Mouse (Mus musculus): ENCODE measurements around the gene Fam173b. TPM values are rescaled to one million over a fixed set of nuclear protein-coding genes. Genes with fewer than 3 reads are reported as not detected.

Fam173b gene
- total RNA-seq, 2 experiments from 2014 or later = 10.1 to 11.6 TPM

DNA sequence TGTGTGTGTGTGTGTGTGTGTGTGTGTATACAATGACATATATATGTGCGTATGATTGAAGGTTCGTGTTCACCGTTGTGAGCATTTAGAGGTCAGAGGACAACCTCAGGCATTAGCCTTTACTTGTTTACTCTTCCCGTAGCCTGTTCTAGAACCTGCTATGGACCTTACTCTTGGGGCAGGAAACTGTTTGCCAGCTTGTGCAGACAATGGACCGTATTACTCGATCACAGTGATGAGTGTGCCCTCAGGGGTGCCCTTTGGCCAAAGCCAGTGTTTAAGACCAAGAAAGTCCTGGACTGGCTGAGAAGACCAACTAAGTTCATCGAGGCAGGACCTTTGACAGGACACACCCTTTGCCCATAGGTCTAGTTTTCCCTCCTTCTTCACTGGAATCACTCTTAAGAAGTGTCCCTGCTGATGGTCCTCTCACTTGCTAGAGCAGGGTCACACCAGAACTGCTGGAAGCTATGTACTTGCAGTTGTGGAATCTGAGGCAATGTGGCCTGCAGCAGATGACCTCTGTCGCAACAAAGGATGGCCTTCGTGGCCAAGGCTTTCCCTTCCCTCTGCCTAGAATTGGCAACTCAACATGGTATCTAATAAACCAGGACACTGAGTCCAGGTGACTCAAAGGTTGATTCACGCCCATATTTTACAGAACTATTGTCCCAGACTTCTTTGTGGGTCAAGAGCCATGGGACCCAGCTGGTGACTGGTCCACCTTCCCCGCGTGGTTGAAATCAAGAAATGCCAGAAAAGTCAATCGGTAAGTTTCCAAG, 18.2 kb upstream of the Fam173b start:
- DNase-seq (ENCODE audit: low spot score in 2 of 2) = no peak
- intact Hi-C loops (cut with DNase I) = no loop called here

DNA sequence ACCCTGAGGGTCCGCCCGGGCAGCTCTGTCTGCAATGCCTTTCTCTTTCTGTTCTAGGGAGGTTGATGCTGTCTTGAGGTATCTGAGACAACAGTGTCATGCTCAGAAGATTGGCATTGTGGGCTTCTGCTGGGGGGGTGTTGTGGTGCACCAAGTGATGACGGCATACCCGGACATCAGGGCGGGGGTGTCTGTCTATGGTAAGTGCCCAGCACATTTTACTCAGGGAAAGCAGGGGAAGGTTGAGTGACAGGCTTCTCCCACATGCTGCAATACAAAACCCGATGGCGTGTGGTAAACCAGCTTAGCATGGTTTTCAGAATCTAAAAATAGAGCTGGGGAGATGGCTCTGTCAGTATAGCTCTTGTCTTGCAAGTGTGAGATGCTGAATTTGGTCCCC, 16.4 kb upstream of the Fam173b start:
- intact Hi-C loops (cut with DNase I) = loop anchor here (5.0 kb wide), 4 partner anchors 88 to 283 kb away; no protein-coding TSS in a partner anchor

DNA sequence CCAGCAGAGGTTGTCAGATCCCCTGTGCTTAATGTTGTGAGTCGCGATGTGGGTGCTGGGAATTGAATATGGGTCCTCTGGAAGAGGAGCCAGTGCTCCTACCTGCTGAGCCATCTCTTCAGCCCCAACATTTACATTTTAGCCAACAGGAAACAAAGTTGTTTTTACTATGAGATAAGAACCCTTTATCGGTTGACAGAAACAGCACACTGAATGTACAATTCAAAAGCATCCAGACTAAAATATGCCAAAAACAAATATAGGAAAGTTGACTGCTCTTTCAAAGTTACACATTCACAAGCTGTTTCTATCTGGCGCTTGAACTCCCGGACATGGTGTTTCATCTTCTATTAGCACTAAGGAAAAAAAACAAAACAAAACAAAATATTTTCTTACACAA, 15.6 kb upstream of the Fam173b start:
- no peak for DNase-seq (ENCODE audit: low spot score in 2 of 2)
- intact Hi-C loops (cut with DNase I) = loop anchor here (2.0 to 5.0 kb wide), 5 partner anchors 55 to 284 kb away; partner anchors contain the start of gene March6

More for the DNA sequence above, 16.4 kb upstream of the Fam173b start:
- peak; percentile 45 to 60 for DNase-seq (ENCODE audit: low spot score in 2 of 2)

DNA sequence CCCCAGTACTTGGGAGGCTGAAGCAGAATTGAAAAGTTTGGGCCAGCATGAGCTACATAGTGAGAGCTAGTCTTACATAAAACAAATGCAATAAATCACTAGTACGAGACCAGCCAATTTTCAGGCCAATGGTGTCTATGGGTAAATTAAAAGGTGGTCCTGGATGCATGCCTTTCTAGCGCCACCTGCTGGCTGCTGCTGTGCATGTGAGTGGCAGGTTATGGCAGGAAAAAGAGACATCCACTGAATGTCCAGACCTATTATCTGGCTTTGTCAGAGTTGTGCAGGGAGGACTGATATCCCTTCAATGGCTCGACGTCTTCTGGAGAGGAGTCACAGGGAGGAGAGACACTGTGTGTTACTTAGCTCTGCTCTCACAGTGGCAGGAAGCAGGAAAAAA, 15.1 kb upstream of the Fam173b start:
- intact Hi-C loops (cut with DNase I) = loop anchor here (2.0 to 5.0 kb wide), 5 partner anchors 56 to 284 kb away; partner anchors contain the start of gene March6
- peak; percentile 92 to 94 for DNase-seq (ENCODE audit: low spot score in 2 of 2)

DNA sequence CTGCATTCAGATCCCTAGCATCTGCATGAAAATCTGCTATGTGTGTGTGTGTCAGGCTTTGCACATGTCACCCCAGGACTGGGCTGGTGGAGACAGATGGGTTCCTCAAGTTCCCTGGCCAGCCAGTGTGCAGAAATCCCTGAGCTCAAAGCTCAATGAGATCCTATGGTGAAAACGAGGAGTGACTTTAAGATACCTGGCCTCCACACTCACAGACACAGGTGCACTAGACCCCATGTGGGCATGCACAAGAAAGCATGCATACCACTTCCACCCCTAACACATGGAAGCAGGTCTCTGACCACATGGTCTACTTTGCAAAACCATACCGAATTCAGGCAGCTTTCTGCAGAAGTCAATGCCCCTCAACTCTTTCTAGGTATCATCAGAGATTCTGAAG, 13.9 kb upstream of the Fam173b start:
- intact Hi-C loops (cut with DNase I) = loop anchor here (2.0 to 5.0 kb wide), 5 partner anchors 57 to 285 kb away; partner anchors contain the start of gene March6
- DNase-seq (ENCODE audit: low spot score in 2 of 2) = no peak

DNA sequence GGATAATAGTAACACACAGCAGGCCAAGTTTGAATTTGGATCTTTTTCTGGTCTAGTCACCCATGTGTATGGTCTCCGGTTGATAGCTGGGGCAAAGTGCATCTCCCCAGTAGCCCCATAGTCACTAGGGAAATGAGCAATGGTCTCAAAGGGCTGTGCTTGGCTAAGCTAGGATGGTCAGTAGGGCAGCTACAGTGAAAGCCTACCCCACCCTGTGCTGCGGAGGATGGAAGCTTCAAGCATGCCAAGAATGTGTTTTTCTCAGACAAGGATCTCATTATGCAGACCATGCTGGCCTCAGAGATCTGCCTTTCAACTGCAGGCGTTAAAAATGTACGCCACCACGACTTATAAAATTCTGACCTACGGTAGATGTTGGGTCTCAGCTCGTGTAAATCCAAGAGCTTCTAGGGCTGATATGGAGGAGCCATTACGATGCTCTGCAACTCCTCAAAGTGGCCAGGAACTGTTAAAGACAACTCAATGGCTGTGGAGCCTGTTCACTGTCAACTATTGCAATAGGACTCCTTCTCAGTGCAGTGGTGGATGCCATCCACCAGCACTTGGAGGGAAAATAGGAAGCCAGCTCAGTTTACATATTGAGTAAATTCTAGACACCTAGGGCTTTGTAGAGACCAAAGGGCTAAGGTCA, 12.5 kb upstream of the Fam173b start:
- no peak for DNase-seq (ENCODE audit: low spot score in 2 of 2)
- intact Hi-C loops (cut with DNase I) = loop anchor here (5.0 kb wide), 4 partner anchors 92 to 287 kb away; no protein-coding TSS in a partner anchor

DNA sequence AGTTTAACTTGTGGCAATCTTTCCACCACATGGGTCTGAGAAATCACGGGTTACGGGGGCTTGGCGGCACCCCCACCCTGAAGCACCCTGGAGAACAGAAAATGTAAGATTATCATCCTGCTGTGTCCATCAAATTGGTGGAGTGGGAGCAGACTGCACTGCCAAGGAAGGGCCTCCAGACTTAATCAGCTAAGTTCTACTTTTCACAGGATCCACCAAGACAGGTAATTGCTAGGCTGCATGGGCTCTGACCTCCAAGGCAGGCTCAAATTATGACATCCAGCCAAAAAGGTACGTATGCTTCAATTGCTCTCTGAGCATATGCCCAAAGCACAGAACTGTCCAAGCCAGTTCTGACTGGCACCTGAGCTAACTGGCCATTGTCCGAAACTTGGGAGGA, 11.5 kb upstream of the Fam173b start:
- intact Hi-C loops (cut with DNase I) = no loop called here
- DNase-seq (ENCODE audit: low spot score in 2 of 2) = no peak

DNA sequence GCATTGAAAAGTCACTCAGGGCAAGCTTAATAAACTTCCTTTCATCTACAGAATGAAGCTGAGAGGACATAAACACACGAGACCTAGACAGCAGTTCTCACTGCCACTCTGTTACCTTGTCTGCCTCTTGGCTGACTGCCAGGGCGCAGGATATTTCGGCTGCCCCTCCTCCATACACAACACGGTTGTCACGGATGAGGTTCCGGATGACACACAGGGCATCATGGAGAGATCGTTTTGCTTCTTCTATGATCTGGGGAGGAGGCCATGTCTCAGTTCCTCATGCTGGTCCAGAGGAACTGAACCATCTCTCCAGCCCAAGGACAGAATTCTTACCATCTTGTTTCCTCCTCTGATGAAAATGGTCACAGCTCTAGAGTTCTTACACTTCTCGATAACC, 9.1 kb upstream of the Fam173b start:
- DNase-seq (ENCODE audit: low spot score in 2 of 2) = no peak
- intact Hi-C loops (cut with DNase I) = no loop called here

DNA sequence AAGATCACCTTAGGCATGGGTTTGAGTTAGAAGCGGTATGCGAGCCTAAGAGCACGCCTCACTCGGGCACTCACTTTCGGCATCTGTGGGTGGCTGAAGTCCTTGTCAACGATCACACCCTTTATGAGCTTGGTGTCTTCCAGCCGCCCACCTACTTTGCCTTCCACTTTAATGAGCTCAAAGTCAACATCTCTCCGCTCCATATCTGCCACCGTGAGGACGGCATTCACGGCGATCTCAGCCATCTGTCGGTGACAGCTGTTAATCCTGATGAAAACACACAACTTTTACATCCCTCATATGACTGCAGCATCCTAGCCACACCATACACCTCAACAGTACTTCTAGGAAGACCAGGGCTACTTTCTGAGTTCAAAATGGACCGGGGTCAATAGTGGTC, 7.4 kb upstream of the Fam173b start:
- DNase-seq (ENCODE audit: low spot score in 2 of 2) = no peak
- intact Hi-C loops (cut with DNase I) = no loop called here

DNA sequence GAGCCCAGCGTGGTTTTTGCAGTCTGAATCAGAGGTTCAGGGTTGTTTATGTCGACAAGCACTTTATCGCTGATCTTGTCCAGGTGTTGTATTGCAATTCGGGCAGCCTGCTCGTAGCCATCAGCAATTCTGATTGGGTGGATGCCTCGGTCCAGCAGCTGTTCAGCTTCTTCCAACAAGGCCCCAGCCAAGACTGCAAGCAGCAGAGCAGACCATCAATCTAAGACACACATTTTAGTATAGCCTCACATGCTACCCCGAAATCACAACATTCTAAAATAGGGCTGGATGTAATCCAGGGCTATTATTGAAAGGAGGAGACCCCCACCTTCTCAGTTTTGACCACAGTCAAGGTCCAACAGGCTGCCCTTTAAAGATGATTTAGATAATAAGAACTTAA, 6.0 kb upstream of the Fam173b start:
- intact Hi-C loops (cut with DNase I) = no loop called here

DNA sequence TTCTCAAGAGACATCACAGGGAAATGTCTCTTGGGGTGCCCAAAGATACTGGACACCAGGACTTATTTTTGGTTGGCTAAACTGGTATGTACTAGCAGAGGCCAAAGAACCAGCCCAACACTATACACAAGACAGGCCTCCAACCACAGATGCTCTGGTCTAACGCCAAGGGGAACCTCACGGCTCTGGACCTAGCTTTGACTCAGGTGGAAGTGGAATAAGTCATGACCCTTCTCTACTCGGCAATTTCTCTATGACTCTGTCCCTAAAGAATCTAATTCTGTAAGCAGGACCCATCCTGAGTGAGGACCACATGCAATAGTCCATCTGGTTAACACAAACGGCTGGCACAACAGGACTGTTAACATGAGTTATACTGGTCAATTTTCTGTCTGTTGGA, 1.8 kb upstream of the Fam173b start:
- no peak for DNase-seq (ENCODE audit: low spot score in 2 of 2)
- intact Hi-C loops (cut with DNase I) = no loop called here

More for the DNA sequence above, 6.0 kb upstream of the Fam173b start:
- no peak for DNase-seq (ENCODE audit: low spot score in 2 of 2)

DNA sequence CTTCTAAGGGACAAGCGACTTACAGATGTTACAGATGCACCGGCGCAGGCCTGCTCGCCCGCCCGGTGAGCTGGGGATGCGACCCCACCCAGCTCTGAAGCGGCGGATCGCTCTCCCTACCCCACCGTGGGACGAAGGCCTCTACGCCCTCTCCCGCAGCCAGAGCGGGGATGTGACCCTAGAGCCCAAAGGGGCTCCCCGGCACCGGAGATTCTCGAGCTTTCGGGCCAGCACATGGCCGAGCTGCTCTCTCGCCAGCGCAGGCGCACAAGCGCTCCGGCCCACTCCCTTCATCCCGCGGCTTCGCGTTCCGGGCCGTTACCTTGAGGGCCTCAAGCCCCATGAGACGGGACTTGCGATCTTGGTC, 390 bp upstream of the Fam173b start:
- no peak for DNase-seq (ENCODE audit: low spot score in 2 of 2)
- intact Hi-C loops (cut with DNase I) = no loop called here

DNA sequence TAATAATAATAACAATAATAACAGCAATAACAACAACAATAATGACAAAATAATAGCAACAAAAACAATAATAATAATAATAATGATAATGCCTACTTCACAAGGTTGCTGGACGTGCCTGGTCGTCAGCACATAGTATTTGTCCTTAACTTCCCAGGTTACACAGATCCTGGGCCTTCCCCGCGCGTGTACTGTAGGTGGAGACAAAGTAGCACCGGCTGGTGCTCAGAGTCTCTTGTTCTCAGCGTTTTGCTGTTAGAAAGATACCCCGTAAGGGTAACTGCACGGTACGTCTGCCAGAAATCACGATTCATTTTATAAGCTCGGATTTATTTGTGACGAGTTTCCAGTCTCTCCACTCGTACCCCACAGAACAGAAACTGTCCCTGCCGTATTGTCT, 774 bp downstream of the Fam173b start:
- intact Hi-C loops (cut with DNase I) = no loop called here
- DNase-seq (ENCODE audit: low spot score in 2 of 2) = peak; percentile 67 to 76

DNA sequence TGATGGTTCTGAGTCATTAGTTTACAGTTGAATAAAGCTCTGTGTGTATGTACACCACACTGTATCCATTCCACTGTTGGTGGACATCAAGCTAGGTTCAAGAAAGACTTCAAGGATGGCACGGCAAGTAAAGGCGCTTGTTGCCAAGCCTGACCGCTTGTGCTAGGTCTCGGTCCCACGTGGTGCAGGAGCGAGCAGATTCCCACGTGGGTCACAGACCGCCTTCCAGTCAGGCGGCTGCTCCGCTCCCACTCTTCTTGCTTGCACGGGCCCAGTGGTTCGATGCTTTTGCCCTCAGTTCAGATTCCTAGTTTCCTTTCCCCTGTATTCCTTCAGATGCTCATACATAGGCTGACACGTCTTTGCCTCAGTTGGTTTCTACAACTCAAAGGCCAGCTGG, 1.5 kb downstream of the Fam173b start:
- intact Hi-C loops (cut with DNase I) = no loop called here
- no peak for DNase-seq (ENCODE audit: low spot score in 2 of 2)

DNA sequence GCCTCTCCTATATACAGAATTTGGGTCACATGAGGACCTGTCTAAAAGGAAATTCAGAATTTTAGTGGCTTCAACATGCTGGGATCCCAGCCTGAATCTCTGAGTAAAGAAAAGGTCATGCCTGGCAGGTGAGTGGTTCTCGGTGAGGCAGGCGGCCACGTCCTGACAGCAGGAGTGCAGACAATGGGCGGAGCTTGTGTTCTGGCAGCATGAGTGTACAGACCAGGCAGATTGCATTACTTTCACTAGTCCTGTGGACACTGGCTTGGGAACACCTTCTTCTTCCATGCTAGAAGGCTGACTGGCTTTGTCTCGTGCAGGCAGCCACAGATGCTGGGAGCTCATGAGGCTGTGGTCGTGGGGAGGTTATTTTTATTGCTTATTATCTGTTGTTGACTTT, 5.2 kb downstream of the Fam173b start:
- DNase-seq (ENCODE audit: low spot score in 2 of 2) = no peak
- intact Hi-C loops (cut with DNase I) = no loop called here

DNA sequence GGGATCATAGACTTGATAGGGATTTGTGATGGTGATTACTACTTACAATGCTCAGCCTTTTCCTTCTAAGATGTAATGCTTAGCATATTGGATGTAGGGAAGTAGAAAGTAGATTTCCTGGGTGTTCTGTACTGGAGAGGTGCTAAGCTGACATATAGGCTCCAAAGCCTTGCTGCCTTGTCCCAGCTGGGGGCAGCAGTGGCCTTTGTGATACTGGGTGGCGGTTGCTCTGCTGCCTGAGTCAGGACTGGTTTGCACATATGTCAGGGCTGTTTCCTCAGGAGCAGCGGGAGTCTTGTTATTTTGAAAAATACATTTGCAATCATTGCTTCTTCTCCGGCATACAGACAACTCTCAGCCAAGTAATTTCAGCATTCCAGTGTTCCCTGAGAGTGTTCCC, 9.4 kb downstream of the Fam173b start:
- peak in 1 of 2 experiments; percentile 50 for DNase-seq (ENCODE audit: low spot score in 2 of 2)

DNA sequence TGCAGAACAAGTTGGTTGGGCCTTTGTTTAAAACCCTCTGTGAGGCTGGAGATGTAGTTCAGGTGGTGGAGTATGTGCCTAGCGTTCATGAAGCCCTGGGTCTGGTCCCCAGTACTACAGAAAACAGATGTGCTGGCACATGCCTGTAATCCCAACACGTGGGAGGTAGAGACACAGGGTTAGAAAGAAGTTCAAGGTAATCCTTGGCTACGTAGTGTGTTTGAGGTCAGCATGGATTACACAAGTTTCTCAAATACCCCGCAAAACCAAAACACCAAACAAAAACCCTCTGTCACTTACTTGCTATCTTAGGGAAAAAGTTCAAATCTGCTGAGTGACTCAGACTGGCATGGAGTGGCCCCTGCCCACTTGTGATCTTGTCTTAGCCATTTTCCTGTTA, 10.3 kb downstream of the Fam173b start:
- intact Hi-C loops (cut with DNase I) = loop anchor here (2.0 to 10.0 kb wide), 2 partner anchors 633 to 1153 kb away; partner anchors contain the start of gene Sema5a
- DNase-seq (ENCODE audit: low spot score in 2 of 2) = no peak

More for the DNA sequence above, 9.4 kb downstream of the Fam173b start:
- intact Hi-C loops (cut with DNase I) = loop anchor here (2.0 to 10.0 kb wide), 2 partner anchors 634 to 1154 kb away; partner anchors contain the start of gene Sema5a

DNA sequence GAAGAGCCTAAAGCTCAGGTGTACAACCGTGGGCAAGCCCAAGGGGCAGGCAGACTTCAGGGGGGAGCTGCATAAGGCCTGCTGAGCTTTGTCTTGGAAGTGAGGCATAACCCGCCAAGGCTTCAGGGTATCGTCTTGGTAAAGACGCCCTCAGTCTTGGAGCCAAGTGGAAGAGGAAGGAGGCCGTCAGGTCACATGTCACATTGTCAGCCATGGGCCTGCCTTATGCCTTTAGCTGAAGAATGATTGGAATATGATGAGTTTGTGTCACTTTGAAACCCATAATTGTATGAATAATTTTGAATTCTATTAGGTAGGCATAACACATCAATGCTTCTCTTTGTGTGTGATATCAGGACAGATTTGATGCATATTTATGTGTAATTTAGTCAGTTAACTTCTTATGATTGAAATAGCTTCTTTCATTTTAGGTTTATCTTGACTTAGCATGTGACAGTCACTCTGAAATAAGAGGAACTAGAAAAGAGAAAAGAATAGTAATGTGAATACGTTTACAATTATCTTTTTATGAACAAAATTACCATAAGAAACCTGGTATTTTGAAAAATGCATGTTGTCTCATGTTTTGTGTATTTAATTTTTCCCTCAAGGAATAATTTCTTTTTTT, 12.3 kb downstream of the Fam173b start:
- intact Hi-C loops (cut with DNase I) = loop anchor here (10.0 kb wide), 1 partner anchor 631 kb away; the partner anchor contains the start of gene Sema5a
- DNase-seq (ENCODE audit: low spot score in 2 of 2) = no peak

DNA sequence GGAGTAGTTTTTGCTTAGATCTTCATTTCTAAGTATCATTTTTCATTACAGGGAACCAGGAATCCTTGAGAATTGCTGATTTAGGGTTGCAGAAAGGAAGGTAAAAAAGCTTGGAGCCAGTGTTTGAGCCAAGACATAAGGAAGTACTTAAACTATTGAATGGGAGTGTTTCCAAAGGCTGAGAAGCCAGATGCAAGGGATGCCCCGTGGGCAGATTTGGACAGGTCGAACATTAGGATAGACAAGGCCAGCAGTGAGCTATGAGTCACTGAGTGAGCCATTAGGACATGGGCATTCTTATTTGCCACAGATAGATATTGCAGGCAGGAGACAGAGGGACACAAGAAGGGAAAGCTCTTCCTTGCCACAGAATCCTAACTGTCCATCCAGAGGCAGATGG, 13.0 kb downstream of the Fam173b start:
- no peak for DNase-seq (ENCODE audit: low spot score in 2 of 2)
- intact Hi-C loops (cut with DNase I) = loop anchor here (5.0 to 10.0 kb wide), 2 partner anchors 630 to 1118 kb away; partner anchors contain the start of gene Sema5a

DNA sequence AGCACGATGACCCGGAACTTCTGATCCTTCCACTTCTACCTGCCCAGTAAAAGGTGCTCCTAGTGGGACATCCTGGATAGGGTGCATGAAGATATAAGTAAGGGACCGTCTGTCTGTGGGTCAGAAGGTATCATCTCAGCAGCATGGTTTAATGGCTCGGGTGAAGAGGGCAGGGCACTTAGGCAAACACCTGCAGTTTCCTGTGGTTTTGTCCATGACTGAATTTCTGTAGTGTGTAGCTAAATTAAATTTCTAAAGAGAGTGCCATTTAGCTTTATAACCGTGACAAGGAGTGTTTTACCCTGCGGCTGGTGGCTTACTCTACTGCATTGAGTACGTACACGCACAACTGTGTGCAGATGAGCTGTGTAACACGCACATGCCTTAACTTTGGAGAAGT, 15.6 kb downstream of the Fam173b start:
- DNase-seq (ENCODE audit: low spot score in 2 of 2) = no peak
- intact Hi-C loops (cut with DNase I) = loop anchor here (5.0 to 10.0 kb wide), 2 partner anchors 628 to 1115 kb away; partner anchors contain the start of gene Sema5a
